Mouse (Mus musculus) liver, postnatal 0 days (tissue): ENCODE measurements around the gene Aqp6. TPM values are rescaled to one million over a fixed set of nuclear protein-coding genes. Genes with fewer than 3 reads are reported as not detected.

Source experiments
- ATAC-seq: fragments of 200-750 bp; cut with Nextera tagmentation; 2 replicates; pipeline ENCODE4 v1.8.0; 2017; ENCODE audit warnings: mild to moderate bottlenecking, moderate library complexity
- DNase-seq: peaks from one replicate; pipeline ENCODE4 v3.0.0-alpha.2; 2016
- H3K27ac ChIP-seq: fragments of 300-500 bp; sonication (generic); 2 replicates; pipeline ENCODE4 v1.5.1; 2014; ENCODE audit warnings: antibody characterized with exemption, moderate library complexity, mild to moderate bottlenecking, low read depth
- H3K27me3 ChIP-seq: fragments of 300-500 bp; sonication (generic); 2 replicates; pipeline ENCODE4 v1.6.1; 2014; ENCODE audit warnings: low read length, control low read depth, mixed read lengths; ENCODE audit not compliant: insufficient read depth
- H3K36me3 ChIP-seq: fragments of 300-500 bp; sonication (generic); replicated peaks from 2 replicates; pipeline ENCODE4 v1.6.1; 2014; ENCODE audit warnings: mild to moderate bottlenecking, control low read depth, low read length, moderate library complexity, mixed read lengths; ENCODE audit not compliant: insufficient read depth
- H3K4me1 ChIP-seq: fragments of 300-500 bp; sonication (generic); 2 replicates; pipeline ENCODE4 v1.6.1; 2014; ENCODE audit warnings: antibody characterized with exemption, mild to moderate bottlenecking, control low read depth; ENCODE audit not compliant: insufficient read depth
- H3K4me2 ChIP-seq: fragments of 300-500 bp; sonication (generic); 2 replicates; pipeline ENCODE4 v1.6.1; 2014; ENCODE audit warnings: low read depth, mild to moderate bottlenecking, low read length, moderate library complexity, mixed read lengths
- H3K4me3 ChIP-seq: fragments of 300-500 bp; sonication (generic); 2 replicates; pipeline ENCODE4 v1.5.1; 2014; ENCODE audit warnings: low read depth, low read length
- H3K9ac ChIP-seq: fragments of 300-500 bp; sonication (generic); replicated peaks from 2 replicates; pipeline ENCODE4 v1.6.1; 2014; ENCODE audit warnings: mild to moderate bottlenecking, moderate library complexity
- H3K9me3 ChIP-seq: fragments of 300-500 bp; sonication (generic); 2 replicates; pipeline ENCODE4 v1.6.1; 2016; ENCODE audit warnings: mild to moderate bottlenecking, control low read depth, low read length, mixed read lengths
- CTCF ChIP-seq: sonication (generic); IDR thresholded peaks from 2 replicates; pipeline ENCODE4 v1.5.1; 2016; ENCODE audit warnings: antibody characterized with exemption, low read depth
- EP300 ChIP-seq: IDR thresholded peaks from 2 replicates; pipeline ENCODE4 v1.6.1; 2016; ENCODE audit warnings: antibody characterized with exemption, low read depth, mild to moderate bottlenecking
- WGBS: fragments of 180-500 bp; shearing (Covaris S2); extraction: QIAGEN DNeasy Blood & Tissue Kit; methylation state at CpG from one replicate; pipeline ENCODE4 v1.1.7; 2014; ENCODE audit not compliant: insufficient replicate concordance; 5-methylcytosine and 5-hydroxymethylcytosine counted together
- polyA plus RNA-seq: library from polyadenylated mRNA; unstranded; fragments of >200 nt; fragmentation: Nextera tagmentation; extraction: Ambion mirVana; gene quantifications from 2 replicates; pipeline ENCODE4 v1.2.1, GENCODE M21; 2015

The Aqp6 gene
- polyA plus RNA-seq, 1 experiment from 2014 or later = not detected

DNA sequence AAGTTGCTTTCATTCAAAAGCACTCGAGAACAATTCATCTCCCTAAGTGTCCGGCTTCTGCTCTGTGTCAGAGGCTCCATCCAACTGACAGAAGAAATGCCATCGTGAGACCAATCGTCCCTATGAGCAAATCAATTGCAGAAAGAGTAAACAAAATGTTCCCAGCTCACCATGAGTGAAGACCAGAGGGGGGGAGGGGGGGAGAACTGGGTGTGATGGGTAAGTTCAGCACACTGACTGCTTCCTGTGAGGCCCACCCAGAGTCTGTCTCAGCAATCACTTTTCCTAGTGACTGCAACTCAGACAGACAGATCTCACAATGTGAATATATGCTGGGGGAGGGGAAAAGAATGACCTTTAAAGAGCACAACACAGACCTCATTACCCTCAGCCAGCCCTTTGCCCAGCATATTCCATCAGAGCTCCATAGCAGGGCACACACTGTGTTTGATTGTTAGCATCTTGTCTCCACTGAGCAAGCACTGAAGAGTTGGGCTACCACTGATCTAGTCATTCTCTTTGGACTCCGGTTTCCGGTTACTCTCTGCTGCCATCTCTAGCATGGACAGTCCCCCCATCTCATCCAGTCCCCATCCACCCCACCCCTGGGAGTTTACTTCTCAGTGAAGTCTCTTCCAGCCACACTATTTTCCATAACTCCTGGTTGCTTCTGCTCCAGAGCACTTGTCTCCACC is 48.0 kb downstream of the Aqp6 start:
- H3K4me2 ChIP-seq = peak overlapping the region; percentile 80
- peak overlapping the region; percentile 78; the same call in 1 of the 2 replicates for H3K9ac ChIP-seq
- DNase-seq (peak; percentile 36), ATAC-seq (no peak)
- 0 out of 2 replicates have a peak overlapping the region, but pooled peaks have one; percentile 16 for H3K27ac ChIP-seq
- WGBS = 46% methylated on average over 6 of the region's 6 CpGs
- no peaks in the 10 kb centered on the region for H3K36me3 ChIP-seq
- peak overlapping the region; percentile 78 for H3K4me3 ChIP-seq
- H3K4me1 ChIP-seq = peaks cover 36% of the 10 kb centered on the region
- TF ChIP-seq CTCF = peak; percentile 25; the same call in 1 of the 2 replicates
- TF ChIP-seq EP300 = no peak
- H3K27me3 ChIP-seq = peaks cover 17% of the 10 kb centered on the region
- H3K9me3 ChIP-seq = no peaks in the 10 kb centered on the region

DNA sequence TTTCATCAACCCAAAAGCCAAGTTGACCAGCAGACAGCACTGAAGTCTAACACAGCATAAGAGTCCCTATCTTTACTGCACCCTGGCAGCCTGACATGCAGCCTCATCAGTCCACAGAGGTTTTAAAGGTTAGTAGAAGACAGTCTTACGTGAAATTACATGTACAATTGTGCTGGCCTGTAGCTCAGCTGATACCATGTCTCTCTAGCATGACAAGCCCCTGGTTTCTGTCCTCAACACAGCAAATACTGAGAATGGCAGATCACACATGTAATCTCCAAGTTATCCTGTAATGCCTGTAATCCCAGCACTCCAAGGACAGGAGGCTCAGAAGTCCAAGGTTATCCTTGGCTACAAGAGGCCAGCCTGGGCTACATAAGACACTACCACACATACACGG is 49.1 kb downstream of the Aqp6 start:
- H3K4me3 ChIP-seq = peak overlapping the region; percentile 78
- TF ChIP-seq CTCF (no peak), EP300 (no peak)
- ATAC-seq (no peak), DNase-seq (no peak)
- WGBS = 43% methylated on average over 2 of the region's 2 CpGs
- H3K27me3 ChIP-seq = peaks cover 28% of the 10 kb centered on the region
- no peaks in the 10 kb centered on the region for H3K36me3 ChIP-seq
- peaks cover 36% of the 10 kb centered on the region for H3K4me1 ChIP-seq
- no peak overlapping the region for H3K27ac ChIP-seq
- peak overlapping the region; percentile 78 for H3K9ac ChIP-seq
- peak overlapping the region; percentile 80 for H3K4me2 ChIP-seq
- no peaks in the 10 kb centered on the region for H3K9me3 ChIP-seq

DNA sequence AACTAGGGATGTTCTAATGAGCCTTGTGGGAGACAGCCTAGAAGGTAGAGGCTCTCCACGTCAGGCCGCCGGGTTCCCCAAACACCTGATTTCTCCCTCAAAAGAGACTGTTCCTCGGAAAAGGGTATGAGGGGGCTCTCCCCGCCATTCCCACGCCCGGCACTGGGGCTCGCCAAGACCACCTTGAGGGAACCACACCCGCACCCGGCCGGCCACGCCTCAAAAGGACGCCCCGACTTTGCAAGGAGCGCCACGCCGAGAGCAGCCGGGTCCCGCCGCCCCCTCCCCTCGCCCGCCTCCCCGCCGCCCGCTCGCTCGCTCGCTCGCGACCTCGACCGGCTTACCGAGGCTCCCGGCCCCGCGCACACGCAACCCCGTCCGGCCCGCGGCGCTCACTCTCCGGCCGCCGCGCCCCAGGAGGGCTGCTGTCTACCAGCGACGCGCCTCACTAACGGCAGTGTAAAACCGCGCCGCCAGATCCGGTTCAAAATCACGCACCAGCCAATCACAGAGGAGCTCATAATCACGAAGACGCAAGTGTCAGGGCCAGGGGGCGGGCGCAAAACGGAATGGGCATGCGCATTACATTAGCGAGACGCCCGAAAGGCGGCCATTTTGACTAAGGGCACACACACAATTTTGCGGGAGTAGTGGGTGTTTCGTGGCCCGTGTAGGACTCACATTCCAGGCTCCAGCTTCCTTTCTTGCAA is 50.1 kb downstream of the Aqp6 start, which contains the start of gene Racgap1:
TSS of gene Racgap1 (minus strand) at position 494 of the 710 bp plus-strand sequence.
- peak within 1 kb of the TSS; percentile 78 for H3K4me3 ChIP-seq
- peak within 1 kb of the TSS; percentile 80 for H3K4me2 ChIP-seq
- no peaks in the 10 kb centered on the region for H3K36me3 ChIP-seq
- TF ChIP-seq CTCF = 0 out of 2 replicates have a peak, but pooled peaks have one; percentile 5
- no peak for TF ChIP-seq EP300
- H3K27ac ChIP-seq = peak within 1 kb of the TSS; percentile 66
- no peaks in the 10 kb centered on the region for H3K9me3 ChIP-seq
- under 1% methylated on average over 45 of the region's 68 CpGs for WGBS
- H3K27me3 ChIP-seq = peaks cover 38% of the 10 kb centered on the region
- peak; percentile 98 for DNase-seq
- peak within 1 kb of the TSS; percentile 78 for H3K9ac ChIP-seq
- H3K4me1 ChIP-seq = peaks cover 36% of the 10 kb centered on the region
- peak; percentile 99 for ATAC-seq

DNA sequence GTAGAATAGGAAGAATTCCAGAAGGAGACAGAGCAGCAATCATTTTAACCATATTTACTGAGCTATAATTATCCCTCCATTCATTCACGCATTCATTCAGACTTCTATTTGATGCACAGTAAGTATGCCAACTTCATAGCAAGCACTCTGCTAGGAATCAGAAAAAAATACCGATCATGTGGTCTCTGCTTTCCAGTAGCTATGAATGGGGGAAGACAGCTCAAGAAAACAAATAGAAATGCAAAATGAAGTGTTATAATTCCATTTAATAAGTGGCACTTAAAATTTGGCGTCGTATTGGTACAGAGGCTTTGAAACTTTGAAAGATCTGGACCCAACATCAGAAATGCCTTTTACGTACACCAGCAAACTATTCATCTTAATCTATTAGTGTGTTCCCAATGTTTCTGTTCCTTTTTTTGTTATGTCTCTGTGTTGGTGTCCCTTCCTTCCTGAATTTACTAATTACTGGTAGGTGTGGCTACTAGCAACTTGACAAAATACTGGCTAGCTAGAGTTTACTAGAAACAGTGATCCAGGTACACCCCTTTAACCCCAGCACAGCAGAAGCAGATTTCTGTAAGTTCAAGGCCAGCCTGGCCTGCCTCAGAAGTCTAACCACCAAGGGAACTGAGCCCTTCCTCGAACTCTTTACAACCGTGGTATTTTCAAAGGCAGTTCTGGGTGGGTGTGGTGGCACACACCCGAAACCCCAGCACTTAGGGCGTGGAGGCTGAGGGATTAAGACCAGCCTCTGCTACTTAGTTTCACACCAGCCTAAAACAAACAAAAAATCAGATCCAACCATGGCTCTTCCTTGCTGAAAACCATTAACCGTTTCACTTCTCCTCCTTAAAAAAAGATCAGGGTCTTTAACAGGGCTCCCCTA is 51.0 kb downstream of the Aqp6 start:
- WGBS = 52% methylated on average over 10 of the region's 10 CpGs
- TF ChIP-seq EP300 (no peak), CTCF (no peak)

DNA sequence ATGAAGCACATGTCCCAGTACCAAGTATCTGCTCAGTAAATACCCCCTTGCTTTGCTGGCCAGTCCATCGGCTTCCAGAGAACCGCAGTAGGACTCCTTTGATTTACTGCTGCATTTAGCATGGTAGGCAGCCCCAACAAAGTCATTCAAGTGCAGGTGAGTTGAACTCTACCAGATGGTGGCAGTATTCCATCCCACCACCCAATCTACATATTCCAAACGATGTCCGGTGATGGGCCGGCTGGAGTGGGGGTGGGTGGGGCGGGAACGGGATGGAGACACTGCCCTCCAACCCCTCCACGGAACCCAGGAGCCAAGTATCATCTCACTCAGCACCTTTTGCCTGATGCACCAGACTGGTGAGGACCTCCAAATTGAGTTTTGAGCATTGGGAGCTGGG is 52.1 kb downstream of the Aqp6 start:
- TF ChIP-seq EP300 = no peak
- peak; percentile 54 for TF ChIP-seq CTCF
- Histone ChIP-seq H3K4me3 (0 out of 2 replicates have a peak overlapping the region, but pooled peaks have one; percentile 14), H3K4me1 (peaks cover 36% of the 10 kb centered on the region), H3K4me2 (peak overlapping the region; percentile 58), H3K27ac (no peak overlapping the region), H3K27me3 (peaks cover 39% of the 10 kb centered on the region), H3K9me3 (no peaks in the 10 kb centered on the region), H3K36me3 (no peaks in the 10 kb centered on the region), H3K9ac (no peak overlapping the region)
- ATAC-seq = no peak
- 10% methylated on average over 8 of the region's 8 CpGs for WGBS
- DNase-seq = no peak

More for the DNA sequence above, 51.0 kb downstream of the Aqp6 start:
- H3K9me3 ChIP-seq = no peaks in the 10 kb centered on the region
- H3K9ac ChIP-seq = peak overlapping the region; percentile 78; the same call in 1 of the 2 replicates
- no peak for DNase-seq
- peaks cover 36% of the 10 kb centered on the region for H3K4me1 ChIP-seq
- no peaks in the 10 kb centered on the region for H3K36me3 ChIP-seq
- peak overlapping the region; percentile 78 for H3K4me3 ChIP-seq
- peak overlapping the region; percentile 80 for H3K4me2 ChIP-seq
- 0 out of 2 replicates have a peak overlapping the region, but pooled peaks have one; percentile 4 for H3K27ac ChIP-seq
- no peak for ATAC-seq
- peaks cover 39% of the 10 kb centered on the region for H3K27me3 ChIP-seq
